11 mouse cellular contexts compared by ENCODE assay signal in genomic region chr11:18014610-18015009, GRCm38 (mm10).
DNase-seq lines count a peak whose midpoint lies in the region; ATAC-seq lines count a peak whose summit lies in the region.
"Had no signal": no experiment of that assay in that cellular context is flagged by ENCODE, and none has a peak within 500 bp of the region (broad histone marks: within the 10 kb centered on the region; RNA-seq: fewer than 3 reads in every experiment).

No protein-coding gene starts in this region.

- H3K4me3 ChIP-seq in forebrain, embryonic 13.5 days, result no peak overlapping the region
- no peak overlapping the region for H3K4me3 ChIP-seq in stomach, embryonic 16.5 days (replicated peaks; ENCODE audit: low read length)
- no peak overlapping the region for H3K4me3 ChIP-seq in intestine, embryonic 16.5 days (ENCODE audit: low read length)
- H3K4me3 ChIP-seq: heart, embryonic 10.5 days had no signal

- H3K36me3 ChIP-seq in forebrain, embryonic 13.5 days (ENCODE audit: poor library complexity, severe bottlenecking), result no peaks in the 10 kb centered on the region
- H3K36me3 ChIP-seq in stomach, embryonic 16.5 days (ENCODE audit: control insufficient read depth, insufficient read depth, low read length), result no peaks in the 10 kb centered on the region
- no peaks in the 10 kb centered on the region for H3K36me3 ChIP-seq in intestine, embryonic 16.5 days (ENCODE audit: control insufficient read depth, insufficient read depth, low read length)
- H3K36me3 ChIP-seq: heart, embryonic 10.5 days had no signal

- WGBS in forebrain, embryonic 13.5 days, result 10% methylated on average over 9 of the region's 9 CpGs
- 31% methylated on average over 9 of the region's 9 CpGs for WGBS in stomach, embryonic 16.5 days
- WGBS in intestine, embryonic 16.5 days, result 36% methylated on average over 9 of the region's 9 CpGs

- peak; percentile 8 to 22 for DNase-seq in layer of hippocampus, adult 18-20 months (ENCODE audit: low spot score in 2 of 2)
- DNase-seq in layer of hippocampus, adult 9-11 months, result no peak
- DNase-seq in mesoderm, embryonic 11.5 days (ENCODE audit: low read depth, low spot score), result peak; percentile 40
- no peak for DNase-seq in urinary bladder, postnatal 4 days (ENCODE audit: low spot score in 2 of 2)
- DNase-seq: adrenal gland, postnatal 14 days; kidney, postnatal 14 days had no signal

- H3K4me2 ChIP-seq in forebrain, embryonic 13.5 days, result peak overlapping the region; percentile 27
- H3K4me2 ChIP-seq in stomach, embryonic 16.5 days (ENCODE audit: low read depth, low read length), result peak overlapping the region; percentile 39; the same call in 1 of the 2 replicates
- no peak overlapping the region for H3K4me2 ChIP-seq in intestine, embryonic 16.5 days (ENCODE audit: low read depth, low read length)
- H3K4me2 ChIP-seq: liver, embryonic 11.5 days had no signal

- peaks cover 19% of the 10 kb centered on the region for H3K4me1 ChIP-seq in forebrain, embryonic 13.5 days
- H3K4me1 ChIP-seq in stomach, embryonic 16.5 days (ENCODE audit: control insufficient read depth, insufficient read depth, low read length), result peaks cover 12% of the 10 kb centered on the region; the same call in 1 of the 2 replicates
- peaks cover 9% of the 10 kb centered on the region for H3K4me1 ChIP-seq in intestine, embryonic 16.5 days (ENCODE audit: control insufficient read depth, insufficient read depth, low read length)

- no peak overlapping the region for H3K9ac ChIP-seq in forebrain, embryonic 13.5 days
- H3K9ac ChIP-seq in stomach, embryonic 16.5 days (ENCODE audit: low read length), result no peak overlapping the region
- H3K9ac ChIP-seq in intestine, embryonic 16.5 days (ENCODE audit: low read depth, low read length), result no peak overlapping the region

- ATAC-seq in forebrain, embryonic 13.5 days, result peak; percentile 72
- ATAC-seq in stomach, embryonic 16.5 days (ENCODE audit: insufficient read depth, low FRiP score), result no peak
- no peak for ATAC-seq in intestine, embryonic 16.5 days

- no peak overlapping the region for H3K27ac ChIP-seq in forebrain, embryonic 13.5 days
- H3K27ac ChIP-seq in stomach, embryonic 16.5 days (ENCODE audit: low read length), result no peak overlapping the region
- no peak overlapping the region for H3K27ac ChIP-seq in intestine, embryonic 16.5 days (ENCODE audit: low read length)
- H3K27ac ChIP-seq: heart, embryonic 10.5 days had no signal

- H3K27me3 ChIP-seq in forebrain, embryonic 13.5 days, result no peaks in the 10 kb centered on the region
- H3K27me3 ChIP-seq in stomach, embryonic 16.5 days (ENCODE audit: control insufficient read depth, insufficient read depth, low read length), result no peaks in the 10 kb centered on the region
- no peaks in the 10 kb centered on the region for H3K27me3 ChIP-seq in intestine, embryonic 16.5 days (replicated peaks; ENCODE audit: control insufficient read depth, insufficient read depth, low read length)

- H3K9me3 ChIP-seq in forebrain, embryonic 13.5 days (replicated peaks), result no peaks in the 10 kb centered on the region
- no peaks in the 10 kb centered on the region for H3K9me3 ChIP-seq in stomach, embryonic 16.5 days (replicated peaks; ENCODE audit: control insufficient read depth, low read length)
- no peaks in the 10 kb centered on the region for H3K9me3 ChIP-seq in intestine, embryonic 16.5 days (ENCODE audit: control insufficient read depth, low read length)
- H3K9me3 ChIP-seq: heart, embryonic 10.5 days had no signal

Comparison
In these comparisons a context has a peak if more than half of its experiments do, and no peak if none do; other contexts are left out.
1. DNase-seq: peak in layer of hippocampus, adult 18-20 months (2 of 2) and mesoderm, embryonic 11.5 days (single experiment); none in layer of hippocampus, adult 9-11 months (single experiment) and urinary bladder, postnatal 4 days (0 of 2).